Mouse (Mus musculus) C2C12 (cell line): ENCODE measurements around the gene Ikbke.

Source experiments
- CEBPB ChIP-seq: IDR thresholded peaks from one replicate; pipeline ENCODE4 v1.6.1; 2011; ENCODE audit warnings: low read depth, mild to moderate bottlenecking, control low read depth, moderate library complexity
- CTCF ChIP-seq: IDR thresholded peaks from one replicate; pipeline ENCODE4 v1.5.1; 2011; ENCODE audit not compliant: control insufficient read depth, insufficient read depth, insufficient read length
- FOSL1 ChIP-seq: IDR thresholded peaks from one replicate; pipeline ENCODE4 v1.8.0; 2011; ENCODE audit warnings: mild to moderate bottlenecking, low read length; ENCODE audit not compliant: poor library complexity, insufficient read depth, severe bottlenecking
- MAX ChIP-seq: IDR thresholded peaks from one replicate; pipeline ENCODE4 v1.6.1; 2011; ENCODE audit warnings: mild to moderate bottlenecking, control low read depth
- MYOG ChIP-seq: IDR thresholded peaks from one replicate; pipeline ENCODE4 v1.6.1; 2011; ENCODE audit not compliant: control insufficient read depth, insufficient read length; ENCODE audit errors: extremely low read depth
- USF1 ChIP-seq: IDR thresholded peaks from one replicate; pipeline ENCODE4 v1.6.1; 2011; ENCODE audit warnings: low read depth, mild to moderate bottlenecking, control low read depth, moderate library complexity

DNA sequence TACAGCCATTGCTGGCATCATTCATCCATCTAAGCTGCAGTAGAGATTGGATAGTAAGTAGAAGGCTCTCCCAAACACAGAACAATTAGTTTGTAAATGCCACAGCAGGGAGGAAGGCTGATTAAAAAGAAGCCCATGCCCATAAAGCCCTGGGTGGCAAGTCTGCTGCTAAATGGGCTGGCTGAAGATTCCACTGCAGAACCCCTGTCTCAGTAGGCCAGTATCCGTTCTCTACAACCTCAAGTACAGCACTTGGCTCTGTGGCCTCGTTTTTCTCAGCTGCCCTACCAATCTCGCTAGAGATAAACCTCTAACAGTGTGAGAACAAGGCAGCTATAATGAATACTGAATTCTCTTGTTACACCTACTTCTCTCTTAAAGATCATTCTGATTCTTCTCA, 19.8 kb upstream of the Ikbke start:
- TF ChIP-seq MYOG (no peak), CTCF (no peak), FOSL1 (no peak), CEBPB (no peak), MAX (no peak), USF1 (no peak)
